Mouse (Mus musculus) liver, adult 2 months (tissue): ENCODE data around the gene Cuta. TPM values are rescaled to one million over a fixed set of nuclear protein-coding genes. Genes with fewer than 3 reads are reported as not detected.

Source experiments
- DNase-seq: peaks from one replicate; pipeline ENCODE4 v3.0.0-alpha.2; 2011; ENCODE audit warnings: low read depth, low spot score; ENCODE audit errors: extremely low read depth
- H3K27ac ChIP-seq: fragments of 200-500 bp; replicated peaks from 2 replicates; pipeline ENCODE4 v1.5.1; 2012; ENCODE audit warnings: low read depth, mild to moderate bottlenecking, control low read depth, inconsistent platforms, low read length; ENCODE audit not compliant: insufficient read depth
- H3K27me3 ChIP-seq: fragments of 200-500 bp; 2 replicates; pipeline ENCODE4 v1.6.1; 2012; ENCODE audit warnings: mild to moderate bottlenecking, moderate library complexity, low read length, inconsistent platforms; ENCODE audit not compliant: control insufficient read depth, insufficient read depth
- H3K36me3 ChIP-seq: fragments of 200-500 bp; 2 replicates; pipeline ENCODE4 v1.6.1; 2012; ENCODE audit warnings: low read length, inconsistent platforms; ENCODE audit not compliant: control insufficient read depth, insufficient read depth
- H3K4me1 ChIP-seq: fragments of 200-500 bp; 2 replicates; pipeline ENCODE4 v1.6.1; 2011; ENCODE audit warnings: low read length; ENCODE audit not compliant: control insufficient read depth, insufficient read depth
- H3K4me3 ChIP-seq: fragments of 200-500 bp; 2 replicates; pipeline ENCODE4 v1.5.1; 2011; ENCODE audit warnings: low read depth, mild to moderate bottlenecking, control low read depth, low read length, moderate library complexity; ENCODE audit not compliant: insufficient read depth
- H3K79me2 ChIP-seq: fragments of 200-500 bp; 2 replicates; pipeline ENCODE4 v1.6.1; 2012; ENCODE audit warnings: inconsistent platforms, mild to moderate bottlenecking, low read length, moderate library complexity; ENCODE audit not compliant: control insufficient read depth, insufficient read depth
- H3K9ac ChIP-seq: fragments of 200-500 bp; 2 replicates; pipeline ENCODE4 v1.6.1; 2012; ENCODE audit warnings: low read depth, mild to moderate bottlenecking, control low read depth, inconsistent platforms, low read length
- CTCF ChIP-seq: fragments of 200-500 bp; IDR thresholded peaks from 2 replicates; pipeline ENCODE4 v1.5.1; 2011; ENCODE audit warnings: low read depth, low read length, control low read depth
- POLR2A ChIP-seq: fragments of 200-500 bp; IDR thresholded peaks from 2 replicates; pipeline ENCODE4 v1.6.1; 2011; ENCODE audit warnings: low read length, control low read depth; ENCODE audit not compliant: insufficient read depth; ENCODE audit errors: extremely low read depth
- WGBS: fragments of 180-500 bp; shearing (Covaris S2); methylation state at CpG from one replicate; pipeline ENCODE4 v1.1.7; 2018; 5-methylcytosine and 5-hydroxymethylcytosine counted together
- polyA plus RNA-seq: library from polyadenylated mRNA; depleted of rRNA; stranded (reverse); fragments of >200 nt; gene quantifications from 2 replicates; pipeline ENCODE4 v1.2.3, GENCODE M21; 2012
- total RNA-seq: library from RNA; depleted of rRNA; stranded (reverse); fragments of >200 nt; gene quantifications from 2 replicates; pipeline ENCODE4 v1.2.3, GENCODE M21; 2014

Gene Cuta
- total and polyA plus RNA-seq, 2 experiments: 21.4 to 129 TPM

GRCm38 (mm10) chr17:26941841-26942570 is 2.6 kb upstream of the Cuta start:
- H3K4me3 ChIP-seq: no peak overlapping the region
- no peak for DNase-seq
- H3K27me3 ChIP-seq: no peaks in the 10 kb centered on the region
- H3K36me3 ChIP-seq: no peaks in the 10 kb centered on the region
- TF ChIP-seq CTCF: no peak
- TF ChIP-seq POLR2A: no peak
- H3K27ac ChIP-seq: no peak overlapping the region
- no peaks in the 10 kb centered on the region; the same call in 1 of the 2 replicates for H3K79me2 ChIP-seq
- H3K4me1 ChIP-seq: peaks cover 13% of the 10 kb centered on the region
- H3K9ac ChIP-seq: no peak overlapping the region
- WGBS: 50% methylated on average over 4 of the region's 4 CpGs

DNA sequence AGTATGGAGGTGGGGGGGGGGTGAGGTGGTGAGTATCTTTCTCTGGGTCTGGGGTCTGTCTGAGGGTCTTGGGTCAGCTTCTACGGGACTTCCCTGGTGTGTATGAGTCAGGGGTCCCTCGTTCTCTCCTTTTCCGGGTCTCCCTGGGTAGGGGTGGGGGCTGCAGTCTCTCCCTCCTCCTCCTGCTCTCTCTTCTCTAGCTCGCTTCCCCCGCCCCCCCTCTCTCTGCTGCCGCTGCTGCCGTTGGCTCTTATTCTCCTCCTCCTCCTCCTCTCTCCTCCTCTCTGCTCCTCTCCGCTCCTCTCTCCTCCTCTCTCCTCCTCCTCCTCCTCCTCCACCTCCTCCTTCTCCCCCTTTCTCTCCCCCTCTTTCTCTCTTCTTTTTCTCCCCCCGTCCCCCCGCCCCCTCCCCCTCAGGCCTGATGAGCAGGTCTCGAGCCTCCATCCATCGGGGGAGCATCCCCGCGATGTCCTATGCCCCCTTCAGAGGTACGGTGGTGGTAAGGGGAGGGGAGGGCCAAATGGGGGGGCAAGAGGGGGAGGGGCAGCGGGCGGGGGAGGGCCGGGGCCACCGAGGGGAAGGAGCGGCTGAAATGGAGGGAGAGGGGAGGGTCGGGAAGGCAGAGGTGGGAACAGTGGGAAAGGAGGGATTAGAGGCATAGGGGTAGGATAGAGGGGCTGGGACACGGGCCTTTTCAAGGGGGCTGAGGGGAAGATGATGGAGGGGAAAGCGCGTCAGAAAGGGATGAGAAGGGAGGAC is 1.8 kb upstream of the Cuta start, which contains the start of gene Syngap1:
Gene Syngap1, plus strand, starts transcription at position 223 of the 759 bp plus-strand sequence.
- Histone ChIP-seq H3K79me2 (no peaks in the 10 kb centered on the region; the same call in 1 of the 2 replicates), H3K4me3 (no peak within 1 kb of the TSS), H3K36me3 (no peaks in the 10 kb centered on the region), H3K9ac (peak within 1 kb of the TSS; percentile 92; the same call in 1 of the 2 replicates), H3K27me3 (no peaks in the 10 kb centered on the region), H3K27ac (peak within 1 kb of the TSS; percentile 76), H3K4me1 (peaks cover 10% of the 10 kb centered on the region)
- DNase-seq: no peak
- no peak for TF ChIP-seq POLR2A
- TF ChIP-seq CTCF: no peak
- WGBS: 13% methylated on average over 17 of the region's 24 CpGs

DNA sequence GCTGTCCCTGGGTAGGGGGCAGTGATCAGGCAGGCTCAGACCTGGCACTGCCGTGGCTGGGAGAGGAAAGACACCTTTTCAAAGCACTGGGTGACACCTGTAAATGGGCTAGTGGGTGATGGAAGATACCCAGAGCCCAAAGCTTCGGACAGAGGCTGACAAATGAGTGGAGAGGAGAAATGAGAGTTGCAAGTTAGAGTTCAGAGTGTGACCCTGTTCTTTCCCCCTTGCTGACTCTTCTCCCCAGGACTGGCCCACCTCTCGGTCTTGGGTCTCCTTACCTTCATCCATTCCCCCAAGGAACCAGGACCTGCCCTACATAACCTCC is 568 bp upstream of the Cuta start:
- peaks cover 10% of the 10 kb centered on the region for H3K4me1 ChIP-seq
- 10% methylated on average over 3 of the region's 3 CpGs for WGBS
- TF ChIP-seq CTCF: no peak
- TF ChIP-seq POLR2A: no peak
- DNase-seq: no peak
- H3K4me3 ChIP-seq: peak overlapping the region; percentile 73
- H3K27me3 ChIP-seq: no peaks in the 10 kb centered on the region
- H3K27ac ChIP-seq: peak overlapping the region; percentile 76
- H3K36me3 ChIP-seq: no peaks in the 10 kb centered on the region
- no peaks in the 10 kb centered on the region; the same call in 1 of the 2 replicates for H3K79me2 ChIP-seq
- peak overlapping the region; percentile 92 for H3K9ac ChIP-seq

DNA sequence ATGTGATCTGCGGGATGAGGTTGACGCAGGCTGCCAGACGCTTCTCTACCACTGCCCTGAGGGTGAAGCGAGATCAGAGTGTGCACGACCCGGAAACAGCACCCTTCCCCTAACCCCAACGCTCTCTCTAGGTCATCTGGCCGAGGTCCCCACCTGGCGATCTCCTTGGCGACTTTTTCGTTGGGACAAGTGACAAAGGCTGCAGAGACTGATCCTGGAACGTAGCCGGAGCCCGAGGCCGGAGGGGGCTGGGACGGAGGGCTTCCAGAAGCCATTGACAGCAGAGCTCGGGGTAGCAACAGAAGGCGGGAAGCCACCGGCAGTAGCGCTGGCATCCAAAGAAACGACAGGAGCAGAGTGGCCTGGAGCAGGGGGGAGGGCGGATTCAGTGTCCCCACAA is 638 bp downstream of the Cuta start:
- peak; percentile 41 for DNase-seq
- H3K4me1 ChIP-seq: peaks cover 12% of the 10 kb centered on the region
- no peaks in the 10 kb centered on the region for H3K36me3 ChIP-seq
- H3K27ac ChIP-seq: peak overlapping the region; percentile 75
- H3K27me3 ChIP-seq: no peaks in the 10 kb centered on the region
- TF ChIP-seq CTCF: no peak
- H3K79me2 ChIP-seq: peaks cover 2% of the 10 kb centered on the region
- peak overlapping the region; percentile 85 for H3K4me3 ChIP-seq
- under 1% methylated on average over 22 of the region's 22 CpGs for WGBS
- H3K9ac ChIP-seq: peak overlapping the region; percentile 65

DNA sequence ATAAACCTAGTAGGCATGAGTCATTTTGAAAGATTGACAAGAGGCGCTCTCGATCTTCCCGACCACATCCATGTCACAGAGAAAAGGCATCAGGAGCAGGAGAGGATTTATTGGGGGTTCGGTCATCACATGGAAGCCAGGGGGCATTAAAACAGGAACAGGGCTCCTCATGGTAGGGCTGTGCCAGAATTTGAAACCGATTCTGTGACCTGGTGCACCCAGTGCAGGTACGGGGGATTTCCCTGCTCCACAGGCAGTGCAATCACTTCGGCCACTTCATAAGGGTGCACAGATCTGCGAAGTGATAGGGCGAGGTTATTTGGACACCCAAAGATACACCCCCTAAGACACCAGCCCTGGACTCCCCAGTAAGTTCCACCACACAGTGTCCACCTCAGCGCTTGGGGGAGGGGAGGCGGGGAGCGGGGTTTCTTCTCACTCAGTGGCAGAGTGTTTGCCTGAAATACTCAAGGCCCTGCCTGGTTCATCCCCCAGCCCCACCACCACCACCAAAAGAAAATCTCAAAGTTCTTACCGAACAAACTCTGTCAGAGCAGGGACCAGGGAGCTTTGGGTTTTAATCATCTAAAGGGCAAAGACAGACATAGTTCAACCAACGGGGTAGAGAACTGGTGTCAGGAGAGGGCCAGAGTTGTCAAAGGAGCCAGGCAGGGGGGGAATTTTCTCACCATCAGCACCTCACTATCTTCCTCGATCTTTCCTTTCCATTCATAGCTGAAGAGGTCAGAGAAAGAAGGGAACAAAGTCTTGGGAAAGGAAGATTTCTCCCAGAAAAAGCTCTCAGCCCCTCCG is 1.3 kb downstream of the Cuta start:
- Histone ChIP-seq H3K9ac (peak overlapping the region; percentile 65), H3K4me1 (peaks cover 15% of the 10 kb centered on the region)

More for the DNA sequence above, 1.3 kb downstream of the Cuta start:
- TF ChIP-seq POLR2A: no peak
- no peak for TF ChIP-seq CTCF
- Histone ChIP-seq H3K4me3 (peak overlapping the region; percentile 85), H3K36me3 (no peaks in the 10 kb centered on the region), H3K79me2 (peaks cover 8% of the 10 kb centered on the region), H3K27ac (peak overlapping the region; percentile 7), H3K27me3 (no peaks in the 10 kb centered on the region)
- 33% methylated on average over 16 of the region's 16 CpGs for WGBS
- DNase-seq: no peak
